In the genomic region with DNA sequence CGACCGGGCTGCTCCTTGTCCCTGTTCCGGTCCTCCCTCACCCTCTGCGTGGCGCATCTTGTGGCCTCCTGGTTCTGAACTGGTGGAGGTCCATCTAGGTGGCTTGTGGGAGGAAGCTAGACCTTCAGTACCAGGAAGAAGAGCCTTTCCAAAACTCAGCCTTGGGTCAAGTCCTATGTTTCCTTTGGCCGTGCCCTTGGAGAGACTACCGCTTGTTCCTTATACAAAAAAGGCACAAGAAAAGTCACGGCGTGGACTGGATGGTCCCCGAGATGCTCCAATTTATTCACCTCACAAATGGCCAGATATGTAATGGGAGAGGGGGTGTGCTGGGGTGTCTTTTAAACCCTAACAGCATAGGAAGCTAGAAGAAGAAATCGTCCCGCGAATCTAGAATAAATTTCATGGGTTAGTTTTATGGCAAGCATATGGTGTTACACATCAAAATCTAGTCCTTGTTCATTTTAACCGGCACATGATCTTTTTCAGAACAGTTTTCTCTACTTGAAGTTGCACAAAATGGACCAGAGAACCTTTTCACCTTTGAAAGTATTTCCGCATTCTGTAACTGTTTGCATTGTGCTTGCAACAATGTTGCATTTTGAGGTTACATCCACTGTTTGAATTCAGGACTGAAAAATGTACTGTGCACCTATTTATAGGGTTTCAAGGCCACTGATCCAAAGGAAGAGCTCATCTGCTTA, we compare ENCODE assay signal across 7 mouse cellular contexts. TPM values are rescaled to one million over a fixed set of nuclear protein-coding genes. Genes with fewer than 3 reads are reported as not detected.
DNase-seq lines count a peak whose midpoint lies in the region; ATAC-seq and TF ChIP-seq lines count a peak whose summit lies in the region.

A gene (minus strand): TSS at position 246 of the 704 bp plus-strand sequence.

- H3K27me3 ChIP-seq in ES-Bruce4 (ENCODE audit: control insufficient read depth, insufficient read depth, low read length, poor library complexity, severe bottlenecking): no peaks in the 10 kb centered on the region
- no peaks in the 10 kb centered on the region for H3K27me3 ChIP-seq in forebrain, embryonic 11.5 days (ENCODE audit: control insufficient read depth, insufficient read depth, low read length)
- H3K27me3 ChIP-seq in hindbrain, embryonic 10.5 days (ENCODE audit: insufficient read depth, poor library complexity, severe bottlenecking): no peaks in the 10 kb centered on the region
- no peaks in the 10 kb centered on the region for H3K27me3 ChIP-seq in liver, embryonic 13.5 days
- no peaks in the 10 kb centered on the region for H3K27me3 ChIP-seq in stomach, embryonic 15.5 days (replicated peaks)

- 12% methylated on average over 15 of the region's 15 CpGs for whole genome bisulfite sequencing in forebrain, embryonic 11.5 days
- WGBS in hindbrain, embryonic 10.5 days: 11% methylated on average over 15 of the region's 15 CpGs
- WGBS in liver, embryonic 13.5 days (ENCODE audit: insufficient replicate concordance): 5% methylated on average over 15 of the region's 15 CpGs
- WGBS in stomach, embryonic 15.5 days: 6% methylated on average over 15 of the region's 15 CpGs

- no peaks in the 10 kb centered on the region for H3K4me1 ChIP-seq in ES-Bruce4 (ENCODE audit: control insufficient read depth, insufficient read depth, low read length)
- H3K4me1 ChIP-seq in forebrain, embryonic 11.5 days (replicated peaks; ENCODE audit: control insufficient read depth, insufficient read depth, low read length): no peaks in the 10 kb centered on the region; the same call in 1 of the 2 replicates
- peaks cover 18% of the 10 kb centered on the region for H3K4me1 ChIP-seq in hindbrain, embryonic 10.5 days (replicated peaks)
- H3K4me1 ChIP-seq in liver, embryonic 13.5 days (replicated peaks): peaks cover 24% of the 10 kb centered on the region
- peaks cover 3% of the 10 kb centered on the region; the same call in 1 of the 2 replicates for H3K4me1 ChIP-seq in stomach, embryonic 15.5 days

- H3K4me2 ChIP-seq in forebrain, embryonic 11.5 days (ENCODE audit: low read depth, low read length, severe bottlenecking): peak within 1 kb of the TSS; percentile 65
- H3K4me2 ChIP-seq in liver, embryonic 13.5 days: peak within 1 kb of the TSS; percentile 87
- peak within 1 kb of the TSS; percentile 67 for H3K4me2 ChIP-seq in stomach, embryonic 15.5 days

- no peak for TF ChIP-seq CTCF in ES-Bruce4 (IDR thresholded peaks at IDR 0.05; ENCODE audit: low read depth, low read length)

- no peaks in the 10 kb centered on the region for H3K36me3 ChIP-seq in ES-Bruce4 (ENCODE audit: control insufficient read depth, insufficient read depth, low read length, poor library complexity, severe bottlenecking)
- no peaks in the 10 kb centered on the region for H3K36me3 ChIP-seq in forebrain, embryonic 11.5 days (ENCODE audit: control insufficient read depth, insufficient read depth, low read length)
- no peaks in the 10 kb centered on the region for H3K36me3 ChIP-seq in hindbrain, embryonic 10.5 days
- no peaks in the 10 kb centered on the region for H3K36me3 ChIP-seq in liver, embryonic 13.5 days
- no peaks in the 10 kb centered on the region for H3K36me3 ChIP-seq in stomach, embryonic 15.5 days

- no peak for TF ChIP-seq EP300 in ES-Bruce4 (IDR thresholded peaks at IDR 0.05; ENCODE audit: insufficient read depth, low read depth, low read length)

- H3K27ac ChIP-seq in ES-Bruce4 (ENCODE audit: insufficient read depth, low read length): 0 out of 2 replicates have a peak within 1 kb of the TSS, but pooled peaks have one; percentile 41
- peak within 1 kb of the TSS; percentile 94 for H3K27ac ChIP-seq in forebrain, embryonic 11.5 days (ENCODE audit: low read depth, low read length)
- peak within 1 kb of the TSS; percentile 99 for H3K27ac ChIP-seq in hindbrain, embryonic 10.5 days
- H3K27ac ChIP-seq in liver, embryonic 13.5 days: peak within 1 kb of the TSS; percentile 95
- peak within 1 kb of the TSS; percentile 99 for H3K27ac ChIP-seq in stomach, embryonic 15.5 days

- DNase-seq in CD4-positive, CD25-positive, alpha-beta regulatory T cell, adult 2 months (ENCODE audit: low read depth, low spot score): peak; percentile 10
- DNase-seq in forebrain, embryonic 11.5 days (ENCODE audit: low spot score): no peak
- no peak for DNase-seq in hindbrain, embryonic 10.5 days (ENCODE audit: low spot score)
- DNase-seq in liver, embryonic 13.5 days: no peak
- DNase-seq in kidney, postnatal 14 days: no peak

- peak within 1 kb of the TSS; percentile 100 for H3K4me3 ChIP-seq in ES-Bruce4 (ENCODE audit: low read depth, low read length)
- H3K4me3 ChIP-seq in forebrain, embryonic 11.5 days (ENCODE audit: low read depth, low read length): peak within 1 kb of the TSS; percentile 84
- peak within 1 kb of the TSS; percentile 91 for H3K4me3 ChIP-seq in hindbrain, embryonic 10.5 days
- H3K4me3 ChIP-seq in liver, embryonic 13.5 days (replicated peaks): peak within 1 kb of the TSS; percentile 91
- H3K4me3 ChIP-seq in stomach, embryonic 15.5 days (replicated peaks): peak within 1 kb of the TSS; percentile 92

- H3K9ac ChIP-seq in ES-Bruce4 (ENCODE audit: low read depth, poor library complexity, severe bottlenecking): peak within 1 kb of the TSS; percentile 94
- peak within 1 kb of the TSS; percentile 95 for H3K9ac ChIP-seq in forebrain, embryonic 11.5 days (ENCODE audit: low read length)
- H3K9ac ChIP-seq in liver, embryonic 13.5 days: peak within 1 kb of the TSS; percentile 95
- peak within 1 kb of the TSS; percentile 96 for H3K9ac ChIP-seq in stomach, embryonic 15.5 days

- no peak for ATAC-seq in forebrain, embryonic 11.5 days (replicated peaks; ENCODE audit: low FRiP score)
- ATAC-seq in liver, embryonic 13.5 days (ENCODE audit: low read depth): peak; percentile 8
- no peak; the same call in 1 of the 2 replicates for ATAC-seq in stomach, embryonic 15.5 days (ENCODE audit: insufficient read depth, low FRiP score, low read depth)

- no peak for TF ChIP-seq POLR2A in ES-Bruce4 (IDR thresholded peaks at IDR 0.05; ENCODE audit: insufficient read depth, low read length)

- no peaks in the 10 kb centered on the region for H3K9me3 ChIP-seq in ES-Bruce4 (replicated peaks; ENCODE audit: control insufficient read depth, insufficient read depth, low read length, poor library complexity, severe bottlenecking)
- H3K9me3 ChIP-seq in forebrain, embryonic 11.5 days (ENCODE audit: control insufficient read depth, low read length): no peaks in the 10 kb centered on the region
- no peaks in the 10 kb centered on the region for H3K9me3 ChIP-seq in hindbrain, embryonic 10.5 days
- H3K9me3 ChIP-seq in liver, embryonic 13.5 days (replicated peaks): no peaks in the 10 kb centered on the region
- no peaks in the 10 kb centered on the region for H3K9me3 ChIP-seq in stomach, embryonic 15.5 days

RNA-seq across cellular contexts. Expression of the gene that starts here (rescaled TPM):
- 29.1 and 31.1 TPM in 2 replicates for polyA plus RNA-seq in ES-Bruce4 (2011; ENCODE audit: insufficient read depth, insufficient read length, low read depth, missing spikeins)
- polyA plus RNA-seq in forebrain, embryonic 11.5 days (2014; fragmentation: Nextera tagmentation; extraction: Ambion mirVana): 56.5 and 62.1 TPM in 2 replicates
- polyA plus RNA-seq in hindbrain, embryonic 10.5 days (2016; fragmentation: Nextera tagmentation; extraction: Ambion mirVana): 44.8 and 48.9 TPM in 2 replicates
- 15.3 and 20.6 TPM in 2 replicates for polyA plus RNA-seq in liver, embryonic 13.5 days (2015; fragmentation: Nextera tagmentation; extraction: Ambion mirVana)
- 46.8 and 49.2 TPM in 2 replicates for polyA plus RNA-seq in stomach, embryonic 15.5 days (2015; fragmentation: Nextera tagmentation; extraction: Ambion mirVana)

Comparison
In these comparisons a context has a peak if more than half of its experiments do, and no peak if none do; other contexts are left out.
1. H3K27ac ChIP-seq: peak in every context shown above with its lines; median percentile 99 in hindbrain, embryonic 10.5 days; 99 in stomach, embryonic 15.5 days; 95 in liver, embryonic 13.5 days; 94 in forebrain, embryonic 11.5 days; 41 in ES-Bruce4.